Mouse (Mus musculus) retina, postnatal 7 days (tissue): ENCODE data around the gene Rtcb.

Source experiments
- DNase-seq: peaks from one replicate; pipeline ENCODE4 v3.0.0-alpha.2; 2012; ENCODE audit warnings: low read depth, low spot score

The Rtcb gene

DNA sequence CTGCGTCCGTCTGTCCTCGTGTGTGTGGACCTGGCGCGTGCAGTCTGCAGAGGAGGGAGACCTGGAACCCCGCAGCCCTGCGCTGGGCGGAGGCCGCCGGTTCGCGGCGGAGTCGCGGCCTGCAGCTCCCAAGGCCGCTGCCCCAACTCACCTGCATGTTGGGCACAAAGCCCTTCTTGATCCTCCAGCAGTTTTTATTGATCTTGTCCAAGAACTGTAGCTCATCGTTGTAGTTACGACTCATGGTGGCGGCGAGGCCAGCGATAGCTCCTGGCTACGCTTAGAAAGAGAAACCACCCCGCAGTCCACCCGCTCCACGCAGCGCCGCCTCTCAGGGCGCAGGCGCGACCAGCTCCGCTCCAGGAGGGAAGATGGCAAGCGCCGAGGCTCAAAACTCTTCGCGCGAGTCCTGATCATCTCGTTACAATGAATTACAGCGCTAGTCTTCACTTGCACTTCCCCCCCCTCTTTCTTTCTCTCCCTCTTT, at the start of gene Rtcb:
Gene Rtcb (minus strand): TSS at position 360 of the 487 bp plus-strand sequence.
- peak; percentile 96 for DNase-seq

DNA sequence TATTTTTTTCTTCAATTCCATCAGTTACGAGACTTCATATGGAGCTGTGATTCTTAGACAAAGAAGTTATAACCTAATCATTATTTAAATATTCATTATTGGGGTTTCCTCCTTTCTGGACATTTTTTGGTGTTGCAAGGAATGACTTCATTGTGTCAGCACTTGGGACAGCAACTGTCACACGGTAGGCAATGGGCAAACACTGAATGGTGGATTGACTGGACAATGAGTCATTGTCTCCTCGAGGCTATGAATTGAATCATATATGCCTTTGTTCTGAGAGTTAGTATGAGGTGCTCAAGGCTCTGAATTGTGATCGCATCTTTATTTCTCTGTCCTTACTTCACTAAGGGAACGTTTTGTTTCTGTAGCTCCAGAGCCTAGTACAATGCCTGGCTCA, 48.8 kb upstream of the Rtcb start:
- DNase-seq = no peak

DNA sequence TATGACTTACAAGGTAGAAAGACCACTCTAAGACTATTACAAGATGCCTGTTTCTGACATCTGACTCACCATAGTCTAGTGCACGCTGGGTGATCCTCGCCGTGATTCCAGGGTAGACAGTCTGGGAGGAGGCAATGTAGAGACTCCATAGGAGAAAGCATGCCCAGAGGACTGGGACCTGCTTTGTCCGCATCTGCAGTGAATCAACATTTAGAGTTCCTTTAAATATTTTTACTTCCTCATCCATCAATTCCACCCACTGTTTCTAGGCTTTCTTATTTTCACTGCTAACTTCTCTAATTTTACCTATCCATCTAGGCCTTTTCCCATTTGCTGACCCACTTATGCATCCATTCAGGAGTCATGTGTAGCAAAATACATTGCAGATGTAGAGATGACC, 42.8 kb upstream of the Rtcb start:
- DNase-seq = no peak

DNA sequence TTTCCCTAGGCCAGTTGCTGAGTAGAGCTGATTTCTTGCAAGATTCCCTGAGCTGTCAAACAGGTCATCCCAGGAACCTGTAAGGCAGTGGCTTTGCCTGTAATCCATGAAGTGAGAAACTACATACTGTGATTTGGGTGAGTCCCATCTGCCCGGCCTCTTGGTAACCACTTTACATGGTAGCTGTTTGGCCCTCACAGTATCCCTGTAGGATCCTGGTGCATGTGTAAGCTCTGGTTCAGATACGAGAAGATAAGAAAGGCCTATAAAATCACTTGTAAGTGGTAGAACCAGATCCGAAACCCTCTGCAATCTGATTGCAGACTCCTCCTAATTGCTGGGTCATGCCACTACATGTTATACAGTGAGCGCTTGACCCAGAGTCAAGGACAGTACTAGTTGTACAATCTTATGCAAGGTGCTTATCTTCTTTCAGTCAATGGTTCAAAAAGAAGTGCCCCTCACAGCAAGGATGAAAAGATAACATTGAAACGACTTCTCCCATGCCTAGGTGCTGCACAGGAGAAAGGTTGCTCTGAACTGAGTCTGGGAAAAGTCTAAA, 37.0 kb upstream of the Rtcb start:
- DNase-seq = no peak

DNA sequence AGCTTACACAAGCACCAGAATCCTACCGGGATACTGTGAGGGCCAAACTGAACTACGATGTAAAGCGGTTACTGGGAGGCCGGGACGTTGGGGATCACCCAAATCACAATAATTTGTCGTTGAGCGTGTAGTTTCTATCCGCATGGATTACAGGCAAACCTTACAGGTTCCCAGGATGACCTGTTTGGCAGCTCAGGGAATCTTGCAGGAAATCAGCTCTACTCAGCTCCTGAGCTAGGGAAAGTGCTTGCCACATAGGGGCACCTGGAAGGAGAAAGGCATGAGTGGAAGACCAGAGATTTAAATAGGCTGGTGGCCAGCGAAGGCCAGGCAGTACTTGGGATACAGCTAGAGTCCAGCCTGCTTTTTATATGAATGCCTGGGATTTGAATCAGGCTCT, 36.2 kb upstream of the Rtcb start:
- DNase-seq = no peak

DNA sequence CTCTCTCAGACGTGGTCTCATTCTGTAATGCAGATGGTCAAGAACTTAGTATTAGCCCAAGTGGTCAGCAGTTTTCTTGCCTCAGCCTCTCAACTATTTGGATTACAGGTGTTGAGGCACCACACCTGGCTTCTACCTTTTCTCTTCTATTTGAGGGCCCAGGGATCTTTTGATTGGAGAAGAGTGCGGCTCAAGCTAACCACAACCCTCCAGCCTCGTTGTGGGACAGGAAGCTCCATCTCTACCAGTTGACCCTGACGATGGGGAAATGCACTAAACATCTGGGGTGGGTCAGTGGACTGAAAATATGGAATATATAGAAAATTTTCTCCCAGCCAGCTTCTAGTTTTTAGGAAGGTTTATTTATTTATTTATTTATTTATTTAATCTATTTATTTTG, 34.8 kb upstream of the Rtcb start:
- DNase-seq = no peak

DNA sequence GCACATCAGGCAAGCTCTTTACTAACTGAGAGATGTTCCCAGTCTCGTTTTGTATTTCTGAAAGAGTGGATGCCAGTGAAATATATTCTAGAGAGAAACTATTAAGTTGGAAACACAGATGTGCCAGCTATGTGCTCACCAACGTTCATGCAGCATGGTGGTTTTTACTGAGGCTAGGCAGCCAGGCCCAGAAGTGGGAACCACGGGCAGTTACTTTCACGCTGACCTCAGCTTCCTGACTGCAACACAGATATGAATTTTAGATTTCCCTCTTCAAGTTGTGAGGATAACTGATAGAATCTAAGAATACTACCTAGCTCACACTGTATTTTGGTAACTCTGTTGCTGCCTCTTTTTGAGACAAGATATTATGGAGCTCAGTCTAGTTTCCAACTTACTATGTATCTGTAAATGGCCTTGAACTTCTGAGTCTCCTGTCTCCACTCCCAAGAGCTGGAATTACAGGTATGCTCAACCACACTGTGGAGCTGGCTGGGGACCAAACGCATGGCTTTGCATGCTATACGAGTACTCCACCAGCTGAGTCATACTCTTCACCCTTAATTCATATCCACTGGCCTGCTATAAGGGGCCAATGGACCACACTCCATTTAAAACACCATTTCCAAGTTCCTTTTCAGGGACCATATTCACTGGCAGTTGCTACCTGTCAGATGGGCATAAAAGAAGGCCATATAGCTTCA, 31.9 kb upstream of the Rtcb start:
- no peak for DNase-seq

DNA sequence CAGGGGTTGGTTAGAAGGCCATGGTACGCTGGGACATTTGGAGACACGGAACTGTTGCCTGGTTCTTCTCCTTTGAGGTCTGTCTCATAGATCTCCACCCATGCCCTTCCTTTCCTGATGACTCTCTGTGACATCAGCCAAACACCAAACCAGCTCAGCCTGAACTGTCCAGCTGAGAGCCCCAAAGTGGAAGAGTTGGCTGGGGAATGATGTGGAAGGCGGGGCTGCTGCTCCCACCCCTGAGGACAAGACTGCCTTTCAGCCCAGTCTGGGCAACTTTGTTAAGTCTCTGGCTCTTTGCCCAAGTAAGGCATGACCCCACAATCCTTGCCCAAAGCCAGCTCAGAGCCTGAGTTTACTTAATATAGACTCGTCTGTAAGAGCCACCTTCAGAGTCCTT, 15.3 kb upstream of the Rtcb start:
- no peak for DNase-seq

DNA sequence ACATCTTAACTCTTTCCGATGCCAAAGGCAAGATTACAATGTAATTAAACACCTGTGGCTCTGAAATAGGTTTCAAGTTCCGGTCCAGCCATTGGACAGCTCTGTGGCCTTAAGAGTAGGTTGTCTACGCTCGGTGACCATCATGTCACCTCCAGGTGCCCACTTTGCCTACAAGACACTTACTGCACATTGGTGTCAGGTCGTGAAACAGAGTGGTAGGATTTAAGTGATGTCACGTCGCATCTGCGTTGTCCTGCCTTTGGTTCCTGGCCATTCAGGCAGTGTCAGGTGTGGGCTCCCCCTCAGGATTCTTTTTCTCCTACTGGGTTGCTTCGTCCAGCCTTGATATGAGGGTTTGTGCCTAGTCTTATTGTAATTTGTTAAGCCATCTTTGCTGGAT, 14.2 kb upstream of the Rtcb start:
- no peak for DNase-seq

DNA sequence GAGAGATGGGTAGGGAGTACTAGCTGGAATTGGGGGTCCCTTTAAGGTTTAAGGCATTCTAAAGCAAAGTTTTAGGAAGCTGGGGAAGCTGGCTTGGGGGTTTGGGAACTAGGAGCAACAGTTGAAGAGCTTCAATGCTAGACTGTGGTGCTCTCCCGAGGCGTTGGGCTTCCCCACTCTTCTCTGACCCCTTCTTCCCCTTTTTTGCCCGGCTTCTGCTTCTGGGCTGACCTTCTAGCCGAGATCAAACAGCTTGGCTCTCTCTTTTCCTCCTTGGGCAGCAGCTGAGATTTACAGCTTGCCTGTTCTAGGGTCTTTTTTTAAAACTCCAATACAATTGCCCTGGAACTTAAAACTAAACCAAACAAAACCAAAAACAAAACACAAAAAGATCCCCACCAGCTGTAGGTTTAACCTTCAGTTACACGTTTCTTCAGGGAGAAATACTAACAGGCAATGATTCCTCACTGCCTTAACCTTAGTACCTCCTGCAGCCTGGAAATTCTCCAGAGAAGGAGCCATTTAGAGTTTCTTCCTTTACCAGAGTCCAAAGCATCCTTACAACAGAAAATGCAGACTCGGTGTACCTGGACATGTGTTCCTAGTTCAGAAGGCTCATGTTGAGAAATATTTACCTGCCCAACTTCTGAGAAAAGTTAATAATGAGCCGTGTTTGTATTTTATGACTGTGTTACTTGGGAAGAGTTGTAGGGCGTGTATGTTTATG, 12.4 kb upstream of the Rtcb start:
- no peak for DNase-seq

DNA sequence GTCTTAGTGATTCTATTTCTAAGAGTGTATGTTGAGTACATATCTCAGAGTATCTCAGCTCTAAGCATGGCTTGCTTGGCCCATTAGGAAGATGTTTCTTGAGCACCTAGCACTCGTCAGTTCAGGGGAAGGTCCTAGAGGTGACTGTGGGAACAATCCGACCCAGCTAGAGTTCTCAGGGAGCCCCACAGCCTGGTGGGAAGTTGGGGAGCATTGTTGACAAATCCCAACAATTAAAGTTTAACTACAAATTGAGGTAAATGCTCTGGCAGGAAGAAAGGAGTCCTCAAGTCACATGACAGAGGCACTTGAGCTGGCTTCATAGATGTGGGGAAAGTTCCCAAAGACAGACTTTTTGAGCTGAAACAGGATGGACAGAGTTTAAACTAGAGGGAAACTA, 11.1 kb upstream of the Rtcb start:
- no peak for DNase-seq

DNA sequence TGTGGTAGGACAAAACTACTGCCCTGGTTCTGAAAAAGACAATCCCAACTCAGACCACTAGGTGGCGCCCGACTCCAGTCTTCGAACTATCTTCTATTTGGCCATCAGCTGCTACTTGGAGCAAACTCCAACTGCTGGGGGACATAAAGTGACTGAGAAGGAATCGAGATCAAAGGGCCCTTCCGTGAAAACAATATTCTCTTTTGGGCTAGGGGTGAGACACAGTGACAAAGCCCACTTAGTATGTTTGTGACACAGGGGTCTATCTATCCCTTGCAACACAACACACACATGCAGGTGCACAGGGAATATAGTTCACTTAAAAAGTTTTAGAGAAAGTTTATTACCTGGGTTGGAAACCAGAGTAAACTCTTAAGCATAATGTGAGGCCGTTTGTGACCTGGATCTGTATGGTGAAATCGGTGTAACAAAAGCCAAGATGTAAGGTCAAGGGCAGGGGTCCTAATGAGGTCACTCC, 10.6 kb upstream of the Rtcb start:
- DNase-seq = peak; percentile 59

DNA sequence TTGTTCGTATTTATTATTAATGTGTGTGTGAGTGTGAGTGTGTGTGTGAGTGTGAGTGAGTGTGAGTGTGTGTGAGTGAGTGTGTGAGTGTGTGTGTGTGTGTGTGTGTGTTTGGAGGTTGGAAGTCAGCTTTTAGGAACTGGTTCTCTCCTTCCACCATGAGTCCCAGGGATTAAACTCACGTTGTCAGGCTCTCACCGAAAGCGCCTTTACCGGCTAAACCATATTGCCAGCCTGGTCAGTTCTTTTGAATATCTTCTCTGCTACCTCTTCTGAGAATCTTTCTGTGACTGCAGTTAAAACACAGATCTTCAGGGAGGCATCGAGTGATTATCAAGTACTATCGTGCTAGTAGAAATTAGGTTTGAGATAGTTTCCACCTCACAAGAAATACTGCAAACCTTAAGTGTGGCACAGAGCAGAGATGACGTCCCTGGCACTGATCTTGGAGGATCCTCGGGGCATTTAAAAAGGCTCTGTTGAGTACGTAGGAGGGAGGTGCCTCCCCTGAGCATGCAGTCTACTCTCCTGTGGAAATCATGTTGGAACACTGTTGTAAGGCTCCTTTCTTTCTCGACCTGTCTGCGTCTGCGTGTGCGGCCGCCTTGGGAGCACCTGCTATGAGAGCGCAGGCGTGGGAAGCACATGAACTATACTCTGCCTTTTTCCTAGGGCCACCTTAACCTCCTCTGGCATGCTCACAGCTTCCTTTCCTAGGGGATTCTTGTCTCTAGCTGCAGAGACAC, 10.0 kb upstream of the Rtcb start:
- DNase-seq = no peak

DNA sequence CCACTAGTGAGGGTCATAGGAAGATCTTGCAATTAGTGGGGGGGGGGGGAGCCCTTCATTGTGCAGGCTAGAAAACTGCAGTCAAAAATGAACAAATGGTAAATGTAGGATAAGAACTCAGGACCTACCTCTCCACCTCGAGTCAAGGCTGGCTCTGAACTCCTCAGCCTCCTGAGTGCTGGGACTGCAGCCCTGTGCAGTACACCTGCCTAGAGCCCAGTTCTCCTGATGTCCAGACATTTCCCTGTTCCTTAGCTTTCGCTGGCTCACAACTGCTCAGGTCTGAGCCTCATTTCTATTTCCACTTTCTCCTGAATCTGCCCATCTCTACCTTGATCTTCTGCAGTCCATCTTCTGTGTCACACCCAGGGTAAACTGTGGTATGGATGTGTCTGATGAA, 8.9 kb upstream of the Rtcb start:
- no peak for DNase-seq

DNA sequence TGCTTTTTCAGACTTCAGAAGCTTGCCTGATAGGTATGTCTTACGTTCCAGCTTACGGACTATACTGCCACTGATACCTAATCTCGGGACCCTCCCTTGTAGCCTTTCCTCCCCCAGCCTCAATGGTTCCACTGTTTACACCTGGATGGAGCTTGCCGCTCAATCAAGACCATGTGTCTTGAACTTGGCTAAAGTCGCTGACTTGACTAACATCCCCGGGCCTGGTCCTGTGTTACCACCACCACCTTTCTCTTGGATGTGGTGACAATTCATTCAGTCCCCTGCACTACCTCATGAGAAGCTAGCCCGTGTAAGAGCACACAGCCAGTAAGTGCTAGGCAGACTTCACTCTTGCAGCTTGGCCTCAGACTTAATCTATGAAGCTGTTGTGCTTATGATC, 6.7 kb upstream of the Rtcb start:
- DNase-seq = no peak

DNA sequence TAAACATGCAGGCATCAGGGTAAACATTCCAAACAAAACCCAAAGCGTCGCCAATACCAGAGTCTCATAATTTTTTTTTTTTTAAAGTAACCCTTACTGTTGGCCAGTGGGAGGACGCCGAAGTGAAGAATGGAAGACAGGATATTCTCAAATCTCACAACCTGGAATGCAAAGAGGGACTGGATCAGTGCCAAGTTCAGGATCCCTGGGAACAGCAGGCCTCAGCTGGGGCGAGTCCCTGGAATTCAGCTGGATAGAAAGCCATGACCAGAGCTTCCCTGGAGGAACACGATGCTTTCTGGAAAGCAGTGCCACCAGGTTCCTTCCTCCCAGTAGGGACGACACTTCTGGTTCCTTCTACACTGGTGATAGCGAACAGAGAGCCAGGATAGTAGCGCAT, 5.3 kb upstream of the Rtcb start:
- DNase-seq = no peak

DNA sequence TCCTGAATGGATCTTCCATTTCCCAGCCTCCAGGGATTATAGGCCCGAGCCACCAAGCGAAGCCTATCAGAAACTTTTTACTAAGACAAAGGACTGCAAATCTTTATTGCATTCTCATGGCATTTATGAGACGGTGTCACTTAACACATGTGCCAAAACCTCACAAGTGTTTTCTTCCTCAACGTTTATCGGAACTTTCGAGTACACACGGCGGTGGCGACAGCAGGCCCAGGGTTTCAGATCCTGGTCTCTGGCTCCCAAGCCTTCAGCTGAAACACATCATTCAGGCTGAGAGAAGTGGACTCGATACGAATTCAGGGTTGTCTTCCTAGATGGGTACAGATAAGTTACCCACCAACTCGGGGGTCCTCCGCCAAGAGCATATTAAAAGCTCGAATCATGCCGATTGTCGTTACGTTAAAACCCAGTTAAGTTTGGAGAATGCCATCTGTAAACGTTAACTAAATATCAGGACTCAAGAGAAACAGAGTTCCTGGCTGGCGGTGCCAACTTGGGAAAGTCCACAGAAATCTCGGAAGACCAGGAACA, 678 bp downstream of the Rtcb start:
- DNase-seq = no peak

DNA sequence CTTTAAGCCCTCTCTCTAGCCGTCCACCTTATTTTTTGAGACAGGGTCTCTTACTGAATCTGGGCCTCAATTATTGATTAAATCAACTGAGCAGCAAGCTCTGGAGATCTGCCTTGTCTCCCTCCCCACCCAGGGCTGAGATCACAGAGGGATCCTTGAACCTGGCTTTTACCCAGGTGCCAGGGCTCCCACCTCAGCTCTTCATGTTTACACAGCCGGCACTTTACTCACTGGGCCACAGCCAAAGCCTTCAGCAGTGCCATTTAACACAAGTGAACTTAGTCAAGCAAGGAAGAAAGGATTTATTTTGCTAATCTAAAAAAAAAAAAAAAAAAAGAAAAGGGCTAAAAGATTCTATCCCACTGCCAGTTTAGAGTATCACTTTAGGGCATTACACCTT, 3.2 kb downstream of the Rtcb start:
- no peak for DNase-seq

DNA sequence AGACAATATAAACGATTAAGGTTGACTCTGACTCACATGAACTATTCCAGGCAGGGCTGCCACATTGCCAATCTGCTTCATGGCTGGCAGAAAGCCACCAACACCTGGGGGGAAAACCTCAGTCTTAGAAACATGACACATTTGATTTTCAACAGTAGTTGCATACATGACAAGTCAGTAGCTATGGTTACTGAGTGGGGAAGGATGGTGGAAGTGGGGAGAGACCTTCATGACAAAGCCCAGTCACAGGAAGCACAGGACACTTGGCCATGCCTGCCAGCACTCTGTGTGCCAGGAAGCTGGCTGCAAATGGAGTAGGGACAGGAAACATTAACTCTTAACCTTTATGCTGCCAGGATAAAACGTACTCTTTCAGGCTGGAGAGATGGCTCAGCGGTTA, 4.2 kb downstream of the Rtcb start:
- DNase-seq = no peak

DNA sequence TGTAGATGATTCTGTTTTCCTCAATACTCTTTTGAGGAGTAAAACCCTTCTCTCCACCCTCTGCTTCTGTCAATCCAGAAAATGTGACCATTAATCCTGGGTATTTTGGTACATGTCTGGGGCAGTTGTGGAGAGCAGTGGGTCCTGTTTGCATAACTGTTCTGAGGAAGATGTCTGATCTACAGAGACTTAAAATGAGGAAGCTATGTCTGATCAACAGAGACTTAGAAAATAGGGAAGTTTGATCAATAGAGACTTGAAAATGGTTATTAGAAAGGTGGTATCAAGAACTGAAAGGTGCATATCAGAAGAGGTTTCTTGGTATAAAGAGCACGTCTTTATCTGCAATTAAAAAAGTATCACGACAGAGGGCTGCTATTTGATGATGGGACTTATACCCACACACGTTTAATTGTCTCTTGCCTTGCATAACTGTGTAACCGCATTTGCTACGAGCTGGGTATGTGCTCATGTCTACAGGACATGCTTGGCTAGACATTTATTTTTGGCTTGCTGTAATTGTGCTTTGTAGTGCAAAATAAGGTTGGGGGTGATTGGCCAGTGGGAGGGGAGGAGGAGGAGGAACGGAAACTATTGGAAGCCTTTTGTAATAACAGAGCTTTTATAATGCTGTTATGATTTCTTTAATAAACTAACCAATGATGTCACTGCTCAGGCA, 5.7 kb downstream of the Rtcb start:
- no peak for DNase-seq

DNA sequence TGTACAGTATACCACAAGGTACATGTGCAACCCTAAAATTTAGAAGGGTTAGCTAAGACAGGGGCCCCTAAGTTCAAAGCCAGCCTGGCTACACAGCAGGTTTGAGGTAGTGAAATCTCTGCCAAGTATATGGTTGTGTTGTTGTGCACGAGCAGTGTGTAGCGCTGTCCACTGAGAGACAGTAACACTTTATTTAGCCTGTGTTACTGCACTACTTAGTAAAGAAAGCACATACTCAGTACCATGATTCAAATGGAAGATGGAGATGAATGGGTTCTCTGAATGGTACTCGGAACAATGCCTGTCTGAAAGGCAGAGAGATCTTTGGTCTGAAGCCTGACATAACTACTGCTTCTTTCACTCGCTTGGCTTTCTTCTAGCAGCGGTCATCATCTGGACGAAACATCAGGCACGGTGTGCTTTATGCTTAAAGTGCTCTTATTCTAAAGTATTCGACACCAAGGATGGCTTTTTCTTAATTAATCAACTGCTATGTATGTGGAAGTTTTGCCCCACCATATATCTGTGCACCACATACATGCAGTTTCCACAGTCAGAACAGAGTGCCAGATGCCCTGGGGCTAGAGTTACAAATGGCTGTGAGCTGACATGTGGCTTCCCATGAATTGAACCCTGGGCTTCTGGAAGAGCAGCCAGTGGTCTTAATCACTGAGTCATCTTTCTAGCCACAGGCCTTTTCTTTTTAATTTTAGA, 9.0 kb downstream of the Rtcb start:
- DNase-seq = no peak
